Mouse (Mus musculus) heart, embryonic 14.5 days (tissue): ENCODE measurements around the gene Lif. TPM values are rescaled to one million over a fixed set of nuclear protein-coding genes. Genes with fewer than 3 reads are reported as not detected.

Source experiments
- ATAC-seq: fragments of 200-750 bp; cut with Nextera tagmentation; 2 replicates; pipeline ENCODE4 v1.8.0; 2017; ENCODE audit warnings: low read depth, moderate TSS enrichment; ENCODE audit not compliant: insufficient number of reproducible peaks, insufficient read depth, low FRiP score
- H3K27ac ChIP-seq, 2 experiments: fragments of 200-500 bp in 1 of 2; fragments of 300-500 bp in 1 of 2; sonication (generic) in 1 of 2; replicated peaks in 1 of 2; 2 replicates each; pipeline ENCODE4 v1.5.1; 2012 to 2014; ENCODE audit warnings: low read depth in 2 of 2, low read length in 2 of 2, control low read depth in 1 of 2, mild to moderate bottlenecking in 1 of 2, mixed read lengths in 1 of 2; ENCODE audit not compliant: control insufficient read depth in 1 of 2, insufficient read depth in 1 of 2
- H3K27me3 ChIP-seq: fragments of 300-500 bp; sonication (generic); 2 replicates; pipeline ENCODE4 v1.6.1; 2014; ENCODE audit warnings: mild to moderate bottlenecking, low read length, control low read depth; ENCODE audit not compliant: control insufficient read depth, insufficient read depth
- H3K36me3 ChIP-seq: fragments of 300-500 bp; sonication (generic); 2 replicates; pipeline ENCODE4 v1.6.1; 2014; ENCODE audit warnings: mild to moderate bottlenecking, control low read depth, low read length, mixed read lengths; ENCODE audit not compliant: control insufficient read depth, insufficient read depth
- H3K4me1 ChIP-seq, 2 experiments: fragments of 200-500 bp in 1 of 2; fragments of 300-500 bp in 1 of 2; sonication (generic) in 1 of 2; 2 replicates each; pipeline ENCODE4 v1.6.1; 2012 to 2014; ENCODE audit warnings: low read length in 2 of 2, control low read depth in 1 of 2, mixed read lengths in 1 of 2; ENCODE audit not compliant: control insufficient read depth in 2 of 2, insufficient read depth in 2 of 2
- H3K4me2 ChIP-seq: fragments of 300-500 bp; sonication (generic); 2 replicates; pipeline ENCODE4 v1.6.1; 2014; ENCODE audit warnings: mild to moderate bottlenecking, low read length
- H3K4me3 ChIP-seq, 2 experiments: fragments of 200-500 bp in 1 of 2; fragments of 300-500 bp in 1 of 2; sonication (generic) in 1 of 2; 2 replicates each; pipeline ENCODE4 v1.5.1; 2012 to 2014; ENCODE audit warnings: low read length in 2 of 2, mild to moderate bottlenecking in 2 of 2, control low read depth in 1 of 2, low read depth in 1 of 2, moderate library complexity in 1 of 2; ENCODE audit not compliant: control insufficient read depth in 1 of 2, insufficient read depth in 1 of 2
- H3K9ac ChIP-seq: fragments of 300-500 bp; sonication (generic); 2 replicates; pipeline ENCODE4 v1.6.1; 2014; ENCODE audit warnings: mild to moderate bottlenecking, low read length
- H3K9me3 ChIP-seq: fragments of 300-500 bp; sonication (generic); 2 replicates; pipeline ENCODE4 v1.6.1; 2016; ENCODE audit warnings: low read length, control low read depth; ENCODE audit not compliant: control insufficient read depth
- WGBS: fragments of 180-500 bp; shearing (Covaris S2); extraction: QIAGEN DNeasy Blood & Tissue Kit; methylation state at CpG from one replicate; pipeline ENCODE4 v1.1.7; 2014; 5-methylcytosine and 5-hydroxymethylcytosine counted together
- polyA plus RNA-seq: library from polyadenylated mRNA; unstranded; fragments of >200 nt; fragmentation: Nextera tagmentation; extraction: Ambion mirVana; gene quantifications from 2 replicates; pipeline ENCODE4 v1.2.1, GENCODE M21; 2014

Lif gene
- polyA plus RNA-seq, 1 experiment from 2014 or later, result 0.24 TPM

DNA sequence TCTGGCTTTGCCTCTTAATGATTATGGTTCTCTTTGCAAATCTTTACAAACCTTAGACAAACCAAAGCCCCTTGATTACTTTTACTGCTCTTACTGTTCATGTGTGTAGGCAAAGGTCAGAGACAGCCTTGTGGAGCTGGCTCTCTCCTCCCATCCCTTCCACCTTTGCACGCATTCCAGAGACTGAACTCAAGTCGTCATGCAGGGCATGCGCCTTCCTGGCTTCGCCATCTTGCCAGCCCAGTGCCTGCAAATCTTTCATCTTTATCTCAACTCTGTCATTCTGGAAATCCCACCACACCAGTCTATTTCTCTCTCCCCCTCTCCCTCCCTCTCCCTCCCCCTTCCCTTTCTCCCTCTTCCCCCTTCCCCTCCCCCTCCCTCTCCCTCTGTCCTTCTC, 63.5 kb downstream of the Lif start:
- Histone ChIP-seq H3K4me2 (no peak overlapping the region), H3K4me1 (no peaks in the 10 kb centered on the region), H3K27ac (no peak overlapping the region), H3K9me3 (no peaks in the 10 kb centered on the region), H3K36me3 (no peaks in the 10 kb centered on the region), H3K9ac (no peak overlapping the region), H3K27me3 (no peaks in the 10 kb centered on the region), H3K4me3 (no peak overlapping the region)
- ATAC-seq, result no peak
- WGBS, result 41% methylated on average over 4 of the region's 4 CpGs

Other genes starting within 250 kb of the Lif start
- gene Sec14l4, start 226.1 kb upstream of the Lif start, polyA plus RNA-seq, result not detected in 2 replicates
- gene Sec14l3, start 192.7 kb upstream of the Lif start, polyA plus RNA-seq, result not detected in 2 replicates
- gene Mtfp1, start 162.1 kb upstream of the Lif start, polyA plus RNA-seq, result 28.8 and 32.3 TPM in 2 replicates
- 0.58 TPM in 2 replicates for gene Sec14l2, start 134.1 kb upstream of the Lif start, polyA plus RNA-seq
- gene Rnf215, start 122.4 kb upstream of the Lif start, polyA plus RNA-seq, result 20.6 and 21.2 TPM in 2 replicates
- 3.0 and 3.2 TPM in 2 replicates for gene Ccdc157, start 97.3 kb upstream of the Lif start, polyA plus RNA-seq
- gene Sf3a1, start 97.2 kb upstream of the Lif start, polyA plus RNA-seq, result 31.6 and 34.3 TPM in 2 replicates
- gene Tbc1d10a, start 70.8 kb upstream of the Lif start, polyA plus RNA-seq, result 10.0 and 10.3 TPM in 2 replicates
- gene Castor1, start 39.3 kb upstream of the Lif start, polyA plus RNA-seq, result 5.7 and 5.9 TPM in 2 replicates
- not detected in 2 replicates for gene Osm, start 21.1 kb upstream of the Lif start, polyA plus RNA-seq
- gene Hormad2, start 183.5 kb downstream of the Lif start, polyA plus RNA-seq, result 0.38 TPM in 1 of 2 replicates, not detected in the other